Mouse (Mus musculus): Measurements from ENCODE around the gene Spock1. TPM values are rescaled to one million over a fixed set of nuclear protein-coding genes. Genes with fewer than 3 reads are reported as not detected.

The Spock1 gene
- polyA plus RNA-seq, 1 experiment from 2014 or later, result 0.49 TPM

DNA sequence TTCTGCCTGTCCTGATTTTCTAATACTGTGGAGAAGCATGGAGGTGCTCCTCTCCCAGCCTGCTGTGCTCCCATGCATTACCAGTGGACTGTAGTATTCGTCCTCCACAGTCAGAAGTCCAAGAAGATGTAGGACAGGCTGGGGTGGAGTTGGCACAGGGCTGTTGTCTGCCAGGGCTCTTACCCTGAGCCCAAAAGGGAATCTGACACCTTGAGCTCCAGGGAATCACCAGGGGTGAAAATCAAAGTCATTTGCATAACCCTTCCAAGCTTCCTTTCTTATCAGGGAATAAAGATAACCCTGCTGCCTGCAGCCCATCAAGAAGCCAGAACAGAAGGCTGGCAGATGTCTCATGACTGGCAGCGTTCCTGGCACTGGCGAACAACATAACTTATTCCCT, 383.6 kb downstream of the Spock1 start:
- Histone ChIP-seq H3K4me3 (no peak overlapping the region), H3K27me3 (no peaks in the 10 kb centered on the region), H3K9ac (no peak overlapping the region), H3K4me1 (replicated peaks) (no peaks in the 10 kb centered on the region; the same call in 1 of the 2 replicates), H3K4me2 (no peak overlapping the region), H3K36me3 (no peaks in the 10 kb centered on the region), H3K27ac (no peak overlapping the region), H3K9me3 (replicated peaks) (no peaks in the 10 kb centered on the region)
- WGBS, result 34% methylated on average over 3 of the region's 3 CpGs
- no peak for ATAC-seq (replicated peaks; ENCODE audit: insufficient number of reproducible peaks, insufficient read depth, low FRiP score, low read depth)

DNA sequence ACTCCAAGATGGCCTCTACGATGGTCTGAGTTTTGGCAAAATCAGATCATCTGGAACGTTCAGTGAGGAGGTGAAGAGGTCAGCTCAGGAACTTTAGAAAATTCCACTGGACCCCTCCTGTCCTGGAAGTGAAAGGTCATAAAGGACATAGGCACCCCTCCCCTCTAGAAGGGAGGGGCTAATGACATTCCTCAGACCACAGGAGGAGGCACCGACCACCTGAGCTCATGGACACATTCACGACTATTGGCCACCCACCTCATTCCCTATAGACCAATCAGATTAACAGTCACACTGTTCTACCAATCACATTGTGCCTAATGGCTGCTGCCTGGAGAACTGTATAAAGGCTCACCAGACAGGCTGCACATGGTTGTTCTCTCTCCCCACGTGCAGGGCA, 384.8 kb downstream of the Spock1 start:
- no peak for ATAC-seq (replicated peaks; ENCODE audit: insufficient number of reproducible peaks, insufficient read depth, low FRiP score, low read depth)
- 0 out of 2 replicates have a peak, but pooled peaks cover under 1% of the 10 kb centered on the region for H3K27me3 ChIP-seq
- H3K27ac ChIP-seq, result no peak overlapping the region
- no peak overlapping the region for H3K4me2 ChIP-seq
- H3K9me3 ChIP-seq (replicated peaks), result no peaks in the 10 kb centered on the region
- no peak overlapping the region for H3K4me3 ChIP-seq
- 81% methylated on average over 5 of the region's 5 CpGs for WGBS
- H3K9ac ChIP-seq, result no peak overlapping the region
- H3K36me3 ChIP-seq, result no peaks in the 10 kb centered on the region
- H3K4me1 ChIP-seq (replicated peaks), result no peaks in the 10 kb centered on the region; the same call in 1 of the 2 replicates

DNA sequence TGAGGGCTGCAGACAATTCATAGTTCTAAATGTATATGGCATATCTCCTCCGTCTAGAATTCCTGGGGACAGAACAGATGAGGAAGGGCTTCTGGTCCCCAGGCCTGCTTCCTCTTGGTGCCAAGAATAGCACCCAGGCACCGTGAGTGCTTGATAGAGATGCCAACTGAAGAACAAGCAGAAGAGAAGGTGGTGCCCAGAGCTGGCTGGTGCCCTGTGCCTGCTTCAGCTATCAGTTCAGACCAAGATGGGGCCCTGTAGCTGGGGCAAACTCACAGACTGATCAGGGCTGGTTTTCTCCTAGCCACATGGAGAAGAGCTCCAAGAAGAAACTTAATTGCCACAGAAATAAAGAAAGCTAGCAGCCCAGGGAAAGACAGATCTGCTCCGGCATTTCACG, 385.8 kb downstream of the Spock1 start:
- Histone ChIP-seq H3K36me3 (no peaks in the 10 kb centered on the region), H3K9ac (no peak overlapping the region), H3K9me3 (replicated peaks) (no peaks in the 10 kb centered on the region), H3K4me1 (replicated peaks) (no peaks in the 10 kb centered on the region; the same call in 1 of the 2 replicates), H3K4me3 (no peak overlapping the region), H3K4me2 (no peak overlapping the region), H3K27ac (no peak overlapping the region), H3K27me3 (0 out of 2 replicates have a peak, but pooled peaks cover 6% of the 10 kb centered on the region)
- no peak for ATAC-seq (replicated peaks; ENCODE audit: insufficient number of reproducible peaks, insufficient read depth, low FRiP score, low read depth)
- 67% methylated on average over 4 of the region's 4 CpGs for WGBS

DNA sequence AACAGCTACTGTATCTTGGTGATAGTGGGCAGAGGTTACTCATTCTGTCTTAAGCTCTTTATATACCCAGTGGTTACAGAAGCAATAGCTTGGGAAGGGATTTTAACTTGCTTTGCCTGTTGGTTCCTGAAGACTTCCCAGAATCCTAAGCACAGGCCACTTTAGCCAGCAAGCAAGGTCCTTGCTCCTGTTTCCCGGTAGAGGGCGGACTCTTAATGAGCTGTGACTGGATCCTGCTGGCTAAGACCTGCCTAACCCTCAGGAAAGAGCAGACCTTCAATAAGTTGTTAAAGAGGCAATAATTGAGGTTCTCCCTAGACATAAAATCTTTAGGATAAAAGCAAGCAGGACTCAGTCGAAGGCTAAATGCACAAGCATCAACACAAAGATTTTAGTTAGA, 387.0 kb downstream of the Spock1 start:
- no peak overlapping the region for H3K4me3 ChIP-seq
- 0 out of 2 replicates have a peak, but pooled peaks cover 6% of the 10 kb centered on the region for H3K27me3 ChIP-seq
- 17% methylated on average over 3 of the region's 3 CpGs for WGBS
- no peak for ATAC-seq (replicated peaks; ENCODE audit: insufficient number of reproducible peaks, insufficient read depth, low FRiP score, low read depth)
- H3K4me2 ChIP-seq, result no peak overlapping the region
- no peaks in the 10 kb centered on the region for H3K36me3 ChIP-seq
- H3K27ac ChIP-seq, result no peak overlapping the region
- no peak overlapping the region for H3K9ac ChIP-seq
- H3K9me3 ChIP-seq (replicated peaks), result no peaks in the 10 kb centered on the region
- H3K4me1 ChIP-seq (replicated peaks), result no peaks in the 10 kb centered on the region; the same call in 1 of the 2 replicates

DNA sequence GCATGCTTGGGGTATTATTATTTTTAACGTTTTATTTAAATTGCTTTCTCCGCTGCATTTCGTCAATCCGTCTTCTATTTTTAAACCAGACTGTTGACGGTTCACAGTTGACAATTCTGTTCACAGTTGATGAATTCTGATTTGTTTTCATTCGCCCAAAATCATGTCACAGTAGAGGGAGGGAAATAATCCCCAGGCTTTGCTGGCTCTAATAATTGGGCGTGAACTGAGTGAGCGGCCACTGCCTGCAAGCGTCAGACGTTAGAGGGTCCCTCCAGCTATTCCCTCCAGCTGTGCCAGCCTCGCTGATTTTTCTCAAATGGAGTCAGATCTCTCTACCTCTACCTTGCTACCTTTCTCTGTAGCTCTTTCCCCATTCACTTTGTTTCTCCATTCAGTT, 388.3 kb downstream of the Spock1 start:
- Histone ChIP-seq H3K4me2 (no peak overlapping the region), H3K4me3 (no peak overlapping the region), H3K36me3 (no peaks in the 10 kb centered on the region), H3K9me3 (replicated peaks) (no peaks in the 10 kb centered on the region), H3K27me3 (0 out of 2 replicates have a peak, but pooled peaks cover 6% of the 10 kb centered on the region), H3K9ac (no peak overlapping the region), H3K27ac (no peak overlapping the region), H3K4me1 (replicated peaks) (no peaks in the 10 kb centered on the region; the same call in 1 of the 2 replicates)
- 46% methylated on average over 11 of the region's 11 CpGs for WGBS
- no peak for ATAC-seq (replicated peaks; ENCODE audit: insufficient number of reproducible peaks, insufficient read depth, low FRiP score, low read depth)

DNA sequence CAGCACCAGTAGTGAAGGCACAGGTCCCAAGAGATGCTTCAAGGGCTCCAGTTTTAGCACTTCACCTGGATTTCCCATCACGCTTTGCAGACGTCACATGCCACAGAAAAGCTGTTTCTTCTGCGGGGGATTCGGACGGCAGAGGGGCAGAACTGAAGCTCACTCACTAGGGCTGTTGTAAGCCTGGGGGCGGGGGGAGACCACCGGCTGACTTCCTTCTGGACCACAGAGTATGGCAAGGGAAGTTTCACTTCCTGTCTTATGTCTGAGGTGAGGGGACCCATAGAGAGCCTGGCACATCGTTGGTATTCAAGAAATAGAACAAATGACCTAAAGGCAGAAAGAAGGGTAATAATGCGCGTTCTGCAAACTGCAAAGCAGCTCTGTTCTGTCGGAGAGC, 392.4 kb downstream of the Spock1 start:
- H3K36me3 ChIP-seq, result no peaks in the 10 kb centered on the region
- 0 out of 2 replicates have a peak, but pooled peaks cover 6% of the 10 kb centered on the region for H3K27me3 ChIP-seq
- no peaks in the 10 kb centered on the region for H3K9me3 ChIP-seq (replicated peaks)
- H3K9ac ChIP-seq, result no peak overlapping the region
- H3K4me3 ChIP-seq, result no peak overlapping the region
- WGBS, result 79% methylated on average over 11 of the region's 11 CpGs
- H3K4me2 ChIP-seq, result no peak overlapping the region
- ATAC-seq (replicated peaks; ENCODE audit: insufficient number of reproducible peaks, insufficient read depth, low FRiP score, low read depth), result no peak
- H3K27ac ChIP-seq, result no peak overlapping the region
- no peaks in the 10 kb centered on the region for H3K4me1 ChIP-seq (replicated peaks)

DNA sequence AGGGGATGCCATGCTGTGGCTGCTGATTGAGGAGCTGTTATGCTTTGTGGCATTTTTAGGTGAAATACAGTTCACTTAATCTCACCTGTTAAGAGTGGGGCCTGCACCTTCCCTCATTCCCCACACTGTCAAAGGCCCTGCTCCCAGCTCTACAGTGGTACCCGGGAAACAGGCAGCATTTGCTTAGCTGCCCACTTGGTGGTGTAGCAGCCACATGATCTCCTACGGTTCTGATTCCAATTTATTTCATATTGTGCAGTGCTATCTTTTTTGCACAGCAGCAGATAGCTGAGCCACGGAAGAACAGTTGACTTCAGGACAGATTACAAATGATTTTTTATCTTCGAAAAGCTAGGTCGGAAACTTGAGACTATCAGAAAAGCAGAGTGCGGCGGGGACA, 406.6 kb downstream of the Spock1 start:
- Histone ChIP-seq H3K9ac (no peak overlapping the region), H3K36me3 (no peaks in the 10 kb centered on the region), H3K4me3 (no peak overlapping the region), H3K9me3 (replicated peaks) (no peaks in the 10 kb centered on the region), H3K27ac (no peak overlapping the region), H3K4me2 (no peak overlapping the region), H3K27me3 (no peaks in the 10 kb centered on the region), H3K4me1 (replicated peaks) (no peaks in the 10 kb centered on the region)
- no peak for ATAC-seq (replicated peaks; ENCODE audit: insufficient number of reproducible peaks, insufficient read depth, low FRiP score, low read depth)
- 54% methylated on average over 7 of the region's 7 CpGs for WGBS

DNA sequence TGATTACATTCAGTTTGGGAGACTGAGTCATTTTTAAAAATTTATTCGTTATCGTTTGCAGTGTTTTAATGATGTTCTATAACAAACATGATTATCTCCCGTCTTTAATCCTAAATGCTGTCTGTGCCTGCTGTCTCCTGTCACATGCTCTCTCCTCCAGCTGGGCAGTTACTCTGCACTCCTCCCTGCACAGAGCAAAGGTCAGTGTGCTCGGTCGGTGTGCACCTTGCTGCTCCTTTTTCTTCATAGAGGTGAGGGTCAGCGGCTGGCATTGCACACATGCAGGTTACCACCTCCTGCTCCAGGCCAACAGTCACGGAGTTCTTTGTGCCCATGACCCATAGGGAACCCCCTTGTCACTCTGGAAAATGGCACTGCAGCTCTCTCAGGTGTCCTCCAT, 411.4 kb downstream of the Spock1 start:
- 69% methylated on average over 7 of the region's 7 CpGs for WGBS

DNA sequence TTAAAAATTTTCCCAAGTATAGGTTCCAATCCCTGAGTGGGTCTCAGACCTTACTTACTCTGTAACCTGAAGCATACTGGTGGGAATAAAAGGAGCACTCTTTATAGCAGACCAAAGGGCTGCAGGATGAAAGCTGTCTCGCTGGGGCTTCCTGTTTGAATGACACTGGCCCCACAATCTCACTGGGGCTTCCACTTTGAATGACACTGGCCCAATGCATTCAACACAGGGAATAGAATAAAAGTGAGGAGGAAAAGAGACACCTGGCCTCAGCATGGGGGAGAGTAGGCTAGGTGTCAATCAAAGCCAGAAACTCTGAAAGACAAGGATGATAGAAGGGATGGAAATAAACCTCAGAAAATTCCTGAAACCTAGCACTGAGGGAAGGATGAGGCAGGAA, 413.3 kb downstream of the Spock1 start:
- 42% methylated on average over 1 of the region's 1 CpGs for WGBS
- H3K9ac ChIP-seq, result no peak overlapping the region

More for the DNA sequence above, 411.4 kb downstream of the Spock1 start:
- H3K9ac ChIP-seq, result no peak overlapping the region
- no peaks in the 10 kb centered on the region for H3K36me3 ChIP-seq
- no peak overlapping the region for H3K4me2 ChIP-seq
- H3K9me3 ChIP-seq (replicated peaks), result no peaks in the 10 kb centered on the region
- ATAC-seq (replicated peaks; ENCODE audit: insufficient number of reproducible peaks, insufficient read depth, low FRiP score, low read depth), result no peak
- H3K27me3 ChIP-seq, result no peaks in the 10 kb centered on the region
- H3K4me1 ChIP-seq (replicated peaks), result no peaks in the 10 kb centered on the region
- no peak overlapping the region for H3K27ac ChIP-seq
- H3K4me3 ChIP-seq, result no peak overlapping the region

DNA sequence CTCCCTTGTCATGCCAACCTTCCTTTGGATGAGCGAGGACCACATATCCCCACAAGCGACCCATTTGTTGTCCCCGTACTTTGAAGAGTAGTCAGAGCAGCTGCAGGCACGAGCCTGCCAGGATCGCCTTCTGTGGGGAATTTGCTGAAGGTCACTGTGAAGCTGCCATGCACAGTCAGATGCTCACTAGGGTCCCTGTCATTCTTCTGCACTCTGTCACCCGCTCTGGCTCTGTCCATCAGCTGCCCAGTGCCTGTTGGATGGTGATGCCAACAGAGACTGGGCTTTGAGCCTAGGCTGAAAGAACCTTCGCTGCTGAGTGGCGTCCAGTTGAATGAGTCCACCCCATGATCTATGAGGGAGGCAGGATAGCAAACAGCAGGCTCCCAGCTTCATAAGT, 419.2 kb downstream of the Spock1 start:
- 82% methylated on average over 8 of the region's 8 CpGs for WGBS
- no peak overlapping the region for H3K4me3 ChIP-seq
- no peaks in the 10 kb centered on the region for H3K4me1 ChIP-seq (replicated peaks)
- H3K27ac ChIP-seq, result no peak overlapping the region
- H3K9ac ChIP-seq, result no peak overlapping the region
- H3K36me3 ChIP-seq, result no peaks in the 10 kb centered on the region
- ATAC-seq (replicated peaks; ENCODE audit: insufficient number of reproducible peaks, insufficient read depth, low FRiP score, low read depth), result no peak
- H3K9me3 ChIP-seq (replicated peaks), result no peaks in the 10 kb centered on the region
- H3K27me3 ChIP-seq, result no peaks in the 10 kb centered on the region
- H3K4me2 ChIP-seq, result no peak overlapping the region

More for the DNA sequence above, 413.3 kb downstream of the Spock1 start:
- ATAC-seq (replicated peaks; ENCODE audit: insufficient number of reproducible peaks, insufficient read depth, low FRiP score, low read depth), result no peak
- Histone ChIP-seq H3K27ac (no peak overlapping the region), H3K4me2 (no peak overlapping the region), H3K36me3 (no peaks in the 10 kb centered on the region), H3K4me1 (replicated peaks) (no peaks in the 10 kb centered on the region), H3K27me3 (no peaks in the 10 kb centered on the region), H3K4me3 (no peak overlapping the region), H3K9me3 (replicated peaks) (no peaks in the 10 kb centered on the region)

DNA sequence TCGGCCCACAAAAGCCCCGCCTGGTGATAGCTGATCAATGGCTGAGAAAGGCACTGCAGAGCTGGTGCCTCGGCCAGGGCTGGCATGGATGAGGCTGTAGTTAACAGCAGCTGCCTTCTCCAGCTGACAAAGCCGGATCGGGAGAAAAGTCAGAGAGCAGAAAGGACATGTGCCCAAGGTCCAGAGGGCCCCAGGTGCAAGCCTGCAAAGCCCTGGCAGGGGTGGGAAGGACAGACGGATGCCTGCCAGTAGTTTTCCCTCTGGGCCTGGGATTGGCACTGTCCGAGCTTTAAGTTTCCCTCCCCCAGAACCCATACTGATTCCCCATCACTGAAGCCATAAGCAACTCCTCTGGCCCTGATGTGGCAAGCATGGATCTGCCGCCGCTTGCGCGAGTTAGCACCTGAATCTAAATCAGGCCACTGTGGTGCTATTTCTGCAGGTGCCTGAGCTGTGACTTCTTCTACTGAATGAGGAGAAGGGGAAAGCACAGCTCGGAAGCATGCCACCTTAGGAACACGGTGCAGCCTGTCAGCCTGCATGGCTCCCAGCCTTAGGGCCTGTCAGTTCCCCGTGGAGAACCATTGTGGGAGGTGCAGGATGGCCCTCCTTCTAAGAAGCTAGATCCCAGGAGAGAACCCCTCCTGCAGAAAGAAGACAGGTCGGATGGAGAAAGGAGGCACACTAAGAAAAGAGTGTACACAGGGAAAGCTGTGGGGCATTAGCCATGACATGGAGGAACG, 423.5 kb downstream of the Spock1 start:
- 81% methylated on average over 16 of the region's 16 CpGs for WGBS

DNA sequence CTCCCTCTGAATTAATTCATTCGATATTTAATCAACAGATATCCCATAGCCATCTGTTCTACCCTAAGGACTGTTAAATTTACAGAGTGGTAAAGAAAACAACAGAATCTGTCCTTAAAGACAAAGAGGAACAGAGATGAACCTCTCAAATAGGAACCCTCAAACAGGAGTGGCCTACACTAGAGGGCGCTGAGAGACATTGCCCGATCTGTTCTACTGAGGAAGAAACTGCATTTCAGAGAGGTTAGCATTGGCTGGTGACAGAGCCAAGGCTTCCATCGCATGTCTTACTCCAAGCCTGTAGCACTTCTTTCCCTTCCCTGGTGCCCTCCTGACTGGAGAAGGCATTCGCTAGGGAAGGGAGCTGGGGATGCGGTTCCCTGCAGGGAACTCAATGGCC, 431.4 kb downstream of the Spock1 start:
- Histone ChIP-seq H3K9ac (no peak overlapping the region), H3K36me3 (no peaks in the 10 kb centered on the region), H3K27me3 (no peaks in the 10 kb centered on the region), H3K4me1 (replicated peaks) (no peaks in the 10 kb centered on the region), H3K4me3 (no peak overlapping the region), H3K4me2 (no peak overlapping the region), H3K9me3 (replicated peaks) (no peaks in the 10 kb centered on the region), H3K27ac (no peak overlapping the region)
- ATAC-seq (replicated peaks; ENCODE audit: insufficient number of reproducible peaks, insufficient read depth, low FRiP score, low read depth), result no peak
- whole genome bisulfite sequencing, result 27% methylated on average over 6 of the region's 6 CpGs

More for the DNA sequence above, 423.5 kb downstream of the Spock1 start:
- no peak for ATAC-seq (replicated peaks; ENCODE audit: insufficient number of reproducible peaks, insufficient read depth, low FRiP score, low read depth)
- no peak overlapping the region for H3K4me2 ChIP-seq
- no peaks in the 10 kb centered on the region for H3K4me1 ChIP-seq (replicated peaks)
- no peaks in the 10 kb centered on the region for H3K36me3 ChIP-seq
- no peak overlapping the region for H3K27ac ChIP-seq
- H3K27me3 ChIP-seq, result no peaks in the 10 kb centered on the region
- H3K4me3 ChIP-seq, result no peak overlapping the region
- H3K9ac ChIP-seq, result no peak overlapping the region
- H3K9me3 ChIP-seq (replicated peaks), result no peaks in the 10 kb centered on the region

All from heart, embryonic 15.5 days (tissue).